Mouse (Mus musculus) layer of hippocampus, adult 18-20 months (tissue): ENCODE measurements at regions not wholly inside any gene's neighbourhood (a gene's known extent, or its start where the extent isn't known, plus 50 kb on each side); places are given as distances from the start of the nearest gene placed in this dataset.
"Not testable (repeated sequence)": the region's sequence is repeated elsewhere in the genome, so short reads cannot be mapped to it uniquely, and the experiment has no call there.

Experiments
- DNase-seq, 2 experiments: peaks; one replicate each; pipeline ENCODE4 v3.0.0; 2022; ENCODE audit warnings: low spot score in 2 of 2

DNA sequence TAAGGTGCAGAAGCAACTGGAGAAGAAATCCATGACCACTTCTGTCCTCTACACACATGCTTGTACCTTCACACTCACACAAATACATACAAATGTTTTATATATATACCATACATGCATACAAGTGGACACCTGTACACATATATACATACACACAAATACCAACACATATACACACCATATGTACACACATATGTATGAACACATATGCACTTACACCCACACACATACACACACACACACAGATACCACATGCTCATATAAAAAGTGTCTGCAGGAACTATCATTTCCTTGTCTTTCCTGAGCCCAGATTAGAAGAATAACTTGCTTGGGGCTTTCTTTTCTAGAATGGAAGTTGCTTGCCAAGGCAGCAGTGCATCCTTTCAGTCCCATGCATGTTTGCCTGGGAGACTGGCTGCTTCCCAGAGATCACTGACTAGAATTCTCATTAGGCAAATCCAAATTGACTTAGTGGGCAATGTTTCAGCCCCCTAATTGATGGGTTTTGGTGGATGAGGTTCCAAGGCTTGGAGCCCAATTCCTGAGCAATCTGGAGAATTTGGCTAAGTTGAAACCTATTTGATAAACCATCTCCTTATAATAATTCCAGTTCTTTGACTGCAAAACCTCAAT is 169.2 kb upstream of the Hddc2 start:
- DNase-seq, result peak in 1 of 2 experiments; percentile 13

- DNase-seq, result no peak
These were observed 168.7 kb upstream of the Hddc2 start for GRCm38 (mm10) chr10:31144489-31144872.

GRCm38 (mm10) chr10:31173169-31173686 is 140.0 kb upstream of the Hddc2 start:
- peak; percentile 12 to 59 for DNase-seq

DNA sequence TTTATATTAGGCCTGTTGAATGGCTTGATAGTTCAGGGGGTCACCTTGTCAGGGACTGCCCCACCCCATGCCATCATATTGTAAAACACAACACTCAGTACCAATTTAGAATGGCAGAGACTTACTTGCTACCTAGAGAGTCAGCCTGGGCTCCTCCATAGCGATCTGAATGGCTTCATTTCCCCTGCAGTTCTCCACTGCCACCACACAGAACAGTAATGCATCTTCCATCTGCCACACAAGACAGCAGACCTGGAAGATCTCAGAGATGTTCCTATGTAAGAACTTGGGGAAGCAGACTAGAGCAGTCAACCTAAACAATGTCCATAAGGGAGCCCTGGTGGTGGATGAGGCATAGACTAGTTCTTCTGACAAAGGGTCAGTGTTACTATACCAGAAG is 123.6 kb upstream of the Hddc2 start:
- DNase-seq, result no peak

- DNase-seq, result not testable (repeated sequence)
These were observed 101.0 kb upstream of the Hddc2 start for GRCm38 (mm10) chr10:31212164-31212563.

DNA sequence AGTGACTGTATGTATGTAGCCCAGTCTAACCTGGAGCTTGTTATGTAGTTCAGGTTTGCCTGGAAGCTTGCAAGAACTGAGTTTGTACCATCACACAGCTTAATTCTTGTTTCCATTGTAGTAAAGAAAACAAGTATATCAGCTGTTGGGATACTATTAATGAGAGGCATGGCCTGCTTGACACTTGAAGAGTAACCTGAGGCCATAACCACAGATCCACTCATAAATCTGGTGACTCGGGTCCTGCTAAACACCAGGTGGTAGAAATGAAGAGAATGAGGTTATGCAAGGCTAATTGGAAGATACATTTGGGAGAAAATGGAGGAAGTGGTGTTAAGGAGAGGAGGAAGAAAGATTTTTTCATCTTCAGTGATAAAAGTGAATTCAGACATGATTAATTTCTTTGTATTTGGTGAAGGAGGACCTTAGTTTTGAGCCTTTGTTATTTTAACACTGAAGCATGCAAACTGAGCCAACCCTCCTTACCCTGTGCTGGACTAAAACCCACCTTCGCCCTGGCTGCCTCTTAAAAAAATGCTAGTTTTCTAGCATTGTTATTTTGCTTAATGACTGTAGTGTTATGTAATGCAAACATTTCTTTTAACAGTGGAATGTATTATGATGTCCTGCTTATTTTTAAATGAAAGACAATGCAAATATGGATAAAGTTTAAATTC is 100.3 kb upstream of the Hddc2 start:
- DNase-seq, result no peak

- no peak for DNase-seq
These were observed 91.3 kb upstream of the Hddc2 start for GRCm38 (mm10) chr10:31221902-31222301.

- no peak for DNase-seq
These were observed 84.1 kb upstream of the Hddc2 start for GRCm38 (mm10) chr10:31229078-31229477.

DNA sequence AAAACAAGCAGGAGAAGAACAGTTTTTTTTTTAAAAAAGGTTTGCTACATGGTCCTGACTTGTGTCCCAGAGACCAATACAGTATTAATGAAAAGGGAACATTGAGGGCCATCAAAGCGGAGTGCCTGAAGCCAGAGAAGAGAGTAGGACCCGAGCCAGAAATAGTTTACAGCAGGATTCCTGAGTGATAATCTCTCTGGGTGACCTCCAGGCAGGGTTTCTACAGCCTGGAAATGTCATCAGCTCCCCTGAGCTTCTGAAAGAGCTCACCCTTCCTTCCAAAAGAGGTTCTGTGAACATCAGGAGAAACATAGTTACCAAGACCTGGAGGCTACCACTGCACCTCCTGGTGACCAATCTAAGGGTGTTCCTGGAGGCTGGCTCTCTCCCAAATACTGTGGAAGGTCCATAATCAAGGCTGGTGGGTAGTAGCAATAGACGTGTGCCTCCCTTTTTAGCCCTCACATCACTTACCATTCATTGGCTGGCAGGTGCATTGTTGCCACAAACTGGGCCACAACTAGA is 70.7 kb upstream of the Hddc2 start:
- no peak for DNase-seq

GRCm38 (mm10) chr10:31252584-31253381 is 60.4 kb upstream of the Hddc2 start:
- peak; percentile 4 to 35 for DNase-seq

DNA sequence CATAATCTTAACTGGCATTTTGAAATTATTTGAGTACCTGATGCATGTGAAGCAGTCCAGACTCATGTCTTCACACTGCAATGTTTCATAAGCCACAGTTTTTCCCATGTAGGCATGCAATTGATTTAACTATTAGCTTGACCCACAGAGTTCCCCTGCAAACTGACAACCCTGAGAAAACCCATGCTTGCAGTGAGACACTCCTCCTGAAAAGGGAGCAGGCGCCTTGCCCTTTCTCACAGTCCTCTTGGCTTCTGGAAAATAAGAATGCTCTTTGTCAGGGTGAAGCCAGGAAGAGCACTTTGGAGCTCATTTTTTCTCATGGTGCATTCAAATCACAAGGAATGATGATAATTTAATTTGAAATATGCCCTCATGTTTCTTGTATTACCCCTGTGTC is 56.2 kb upstream of the Hddc2 start:
- no peak for DNase-seq

DNA sequence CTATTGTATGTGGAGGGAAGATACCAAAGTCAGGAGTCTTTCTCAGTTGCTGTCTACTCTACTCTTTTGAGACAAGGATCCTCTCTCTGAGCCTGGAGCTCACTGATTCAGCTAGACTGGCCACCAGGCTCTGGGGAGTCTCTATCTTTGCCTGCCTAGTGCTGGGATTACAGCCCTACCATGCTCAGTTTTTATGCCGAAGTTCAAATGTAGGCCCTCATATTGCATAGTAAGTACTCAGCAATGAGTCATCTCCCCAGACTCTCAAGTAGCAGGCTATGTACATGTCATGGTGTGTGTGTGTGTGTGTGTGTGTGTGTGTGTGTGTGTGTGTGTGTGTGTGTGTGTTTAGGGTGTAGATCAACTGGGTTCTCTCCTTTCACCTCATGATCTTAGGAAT is 55.6 kb upstream of the Hddc2 start:
- DNase-seq, result no peak

DNA sequence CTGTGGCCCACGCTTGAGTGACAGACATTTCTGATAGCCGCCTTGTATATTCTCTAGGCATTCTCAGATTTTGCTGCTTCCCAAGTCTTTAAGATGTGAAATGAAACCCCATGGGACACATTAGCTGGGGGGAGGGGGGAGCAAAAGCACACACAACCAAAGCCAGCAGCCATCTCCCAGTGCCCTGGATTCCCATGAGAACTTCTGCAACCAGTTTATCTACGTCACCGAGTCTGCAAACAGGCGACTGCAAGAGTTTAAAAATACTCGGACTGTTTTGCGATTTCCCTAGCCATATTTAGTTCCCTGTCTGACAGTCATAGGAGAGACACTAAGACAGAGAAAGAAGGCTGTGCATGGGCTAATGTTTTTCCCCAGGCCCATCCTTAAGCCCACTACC is 52.3 kb upstream of the Hddc2 start:
- no peak for DNase-seq
